Mouse (Mus musculus) spleen, adult 2 months (tissue): ENCODE results near the gene Mbd6. TPM values are rescaled to one million over a fixed set of nuclear protein-coding genes. Genes with fewer than 3 reads are reported as not detected.

Experiments
- DNase-seq, 2 experiments: peaks; one replicate each; pipeline versions ENCODE4 v3.0.0 to v3.0.0-alpha.2; 2012 to 2021; ENCODE audit warnings: low spot score in 2 of 2, low read depth in 1 of 2
- H3K27ac ChIP-seq: fragments of 200-500 bp; 2 replicates; pipeline ENCODE4 v1.5.1; 2012; ENCODE audit warnings: low read length, inconsistent platforms; ENCODE audit not compliant: insufficient read depth
- H3K27me3 ChIP-seq: fragments of 200-500 bp; 2 replicates; pipeline ENCODE4 v1.6.1; 2012; ENCODE audit warnings: mild to moderate bottlenecking, moderate library complexity, low read length, inconsistent platforms; ENCODE audit not compliant: control insufficient read depth, insufficient read depth
- H3K36me3 ChIP-seq: fragments of 200-500 bp; 2 replicates; pipeline ENCODE4 v1.6.1; 2012; ENCODE audit warnings: mild to moderate bottlenecking, low read length, inconsistent platforms; ENCODE audit not compliant: control insufficient read depth, insufficient read depth
- H3K4me1 ChIP-seq: fragments of 200-500 bp; 2 replicates; pipeline ENCODE4 v1.6.1; 2011; ENCODE audit warnings: inconsistent platforms; ENCODE audit not compliant: control insufficient read depth, insufficient read depth, insufficient read length
- H3K4me3 ChIP-seq: fragments of 200-500 bp; 2 replicates; pipeline ENCODE4 v1.5.1; 2011; ENCODE audit warnings: mild to moderate bottlenecking, inconsistent platforms; ENCODE audit not compliant: insufficient read depth, insufficient read length; ENCODE audit errors: extremely low read depth
- CTCF ChIP-seq: fragments of 200-500 bp; IDR thresholded peaks from 2 replicates; pipeline ENCODE4 v1.5.1; 2011; ENCODE audit warnings: mild to moderate bottlenecking, inconsistent platforms; ENCODE audit not compliant: insufficient read depth, insufficient read length, insufficient replicate concordance; ENCODE audit errors: extremely low read depth
- POLR2A ChIP-seq: fragments of 200-500 bp; IDR thresholded peaks from 2 replicates; pipeline ENCODE4 v1.6.1; 2011; ENCODE audit warnings: low read depth, low read length, inconsistent platforms
- WGBS: fragments of 180-500 bp; shearing (Covaris S2); methylation state at CpG from one replicate; pipeline ENCODE4 v1.1.7; 2018; 5-methylcytosine and 5-hydroxymethylcytosine counted together
- polyA plus RNA-seq: library from polyadenylated mRNA; depleted of rRNA; stranded (reverse); fragments of >200 nt; gene quantifications from 2 replicates; pipeline ENCODE4 v1.2.3, GENCODE M21; 2012

Mbd6 gene
- polyA plus RNA-seq, 1 experiment, result 55.8 TPM

GRCm38 (mm10) chr10:127268401-127268800 is 20.4 kb downstream of the Mbd6 start:
- H3K36me3 ChIP-seq, result peaks cover 2% of the 10 kb centered on the region
- WGBS, result 86% methylated on average over 5 of the region's 5 CpGs
- no peaks in the 10 kb centered on the region for H3K27me3 ChIP-seq
- H3K27ac ChIP-seq, result no peak overlapping the region
- no peak overlapping the region for H3K4me3 ChIP-seq
- H3K4me1 ChIP-seq, result peaks cover 3% of the 10 kb centered on the region; the same call in 1 of the 2 replicates
- TF ChIP-seq CTCF (no peak), POLR2A (no peak)
- no peak for DNase-seq

GRCm38 (mm10) chr10:127267318-127267717 is 21.5 kb downstream of the Mbd6 start:
- peaks cover 4% of the 10 kb centered on the region; the same call in 1 of the 2 replicates for H3K27me3 ChIP-seq
- H3K4me3 ChIP-seq, result 0 out of 2 replicates have a peak overlapping the region, but pooled peaks have one; percentile 66
- no peaks in the 10 kb centered on the region for H3K36me3 ChIP-seq
- 91% methylated on average over 5 of the region's 5 CpGs for WGBS
- H3K4me1 ChIP-seq, result peaks cover 6% of the 10 kb centered on the region; the same call in 1 of the 2 replicates
- no peak for DNase-seq
- H3K27ac ChIP-seq, result no peak overlapping the region
- TF ChIP-seq CTCF (no peak), POLR2A (no peak)

- WGBS, result 2% methylated on average over 65 of the region's 70 CpGs
- TF ChIP-seq CTCF (no peak), POLR2A (peak; percentile 43; the same call in 1 of the 2 replicates)
- peaks cover 4% of the 10 kb centered on the region; the same call in 1 of the 2 replicates for H3K27me3 ChIP-seq
- DNase-seq, result peak; percentile 87 to 91
- H3K4me3 ChIP-seq, result peak within 1 kb of the TSS; percentile 66
- peaks cover 6% of the 10 kb centered on the region; the same call in 1 of the 2 replicates for H3K4me1 ChIP-seq
- no peaks in the 10 kb centered on the region for H3K36me3 ChIP-seq
- peak within 1 kb of the TSS; percentile 34 for H3K27ac ChIP-seq
These were observed 22.4 kb downstream of the Mbd6 start, which contains the start of gene Dctn2 for GRCm38 (mm10) chr10:127266112-127267091. Gene Dctn2 (plus strand): TSS chr10:127266368.

GRCm38 (mm10) chr10:127265727-127266111 is 23.1 kb downstream of the Mbd6 start:
- H3K4me3 ChIP-seq, result no peak overlapping the region; the same call in 1 of the 2 replicates

GRCm38 (mm10) chr10:127264971-127265370 is 23.8 kb downstream of the Mbd6 start:
- TF ChIP-seq POLR2A (no peak), CTCF (no peak)
- Histone ChIP-seq H3K27me3 (peaks cover 4% of the 10 kb centered on the region; the same call in 1 of the 2 replicates), H3K36me3 (no peaks in the 10 kb centered on the region), H3K27ac (no peak overlapping the region), H3K4me1 (peaks cover 6% of the 10 kb centered on the region; the same call in 1 of the 2 replicates), H3K4me3 (no peak overlapping the region)
- no peak for DNase-seq
- 82% methylated on average over 4 of the region's 4 CpGs for WGBS

More at GRCm38 (mm10) chr10:127265727-127266111, 23.1 kb downstream of the Mbd6 start:
- WGBS, result 37% methylated on average over 4 of the region's 4 CpGs
- H3K4me1 ChIP-seq, result peaks cover 6% of the 10 kb centered on the region; the same call in 1 of the 2 replicates
- no peak overlapping the region for H3K27ac ChIP-seq
- H3K36me3 ChIP-seq, result no peaks in the 10 kb centered on the region
- H3K27me3 ChIP-seq, result peaks cover 4% of the 10 kb centered on the region; the same call in 1 of the 2 replicates
- peak in 1 of 2 experiments; percentile 17 for DNase-seq
- TF ChIP-seq CTCF, result no peak
- TF ChIP-seq POLR2A, result no peak

- H3K4me1 ChIP-seq, result peaks cover 6% of the 10 kb centered on the region; the same call in 1 of the 2 replicates
- peaks cover 4% of the 10 kb centered on the region; the same call in 1 of the 2 replicates for H3K27me3 ChIP-seq
- no peaks in the 10 kb centered on the region for H3K36me3 ChIP-seq
- 91% methylated on average over 8 of the region's 8 CpGs for WGBS
- no peak overlapping the region for H3K27ac ChIP-seq
- no peak for DNase-seq
- TF ChIP-seq POLR2A (no peak), CTCF (no peak)
- H3K4me3 ChIP-seq, result no peak overlapping the region
These were observed 24.5 kb downstream of the Mbd6 start for GRCm38 (mm10) chr10:127264336-127264735.

- WGBS, result 68% methylated on average over 3 of the region's 3 CpGs
- TF ChIP-seq POLR2A (no peak), CTCF (no peak)
- H3K36me3 ChIP-seq, result no peaks in the 10 kb centered on the region
- H3K27ac ChIP-seq, result no peak overlapping the region
- H3K27me3 ChIP-seq, result peaks cover 4% of the 10 kb centered on the region; the same call in 1 of the 2 replicates
- H3K4me3 ChIP-seq, result no peak overlapping the region
- no peak for DNase-seq
- H3K4me1 ChIP-seq, result peaks cover 6% of the 10 kb centered on the region; the same call in 1 of the 2 replicates
These were observed 25.2 kb downstream of the Mbd6 start for GRCm38 (mm10) chr10:127263631-127264030.
